Mouse (Mus musculus) megakaryocyte, adult 5-6 weeks (primary cell): ENCODE results near the gene Ube2t. TPM values are rescaled to one million over a fixed set of nuclear protein-coding genes. Genes with fewer than 3 reads are reported as not detected.

Experiments
- ATAC-seq: 2 replicates; pipeline ENCODE4 v1.8.0; 2016; ENCODE audit warnings: mild to moderate bottlenecking, inconsistent platforms; ENCODE audit not compliant: poor library complexity, severe bottlenecking
- total RNA-seq, 2 experiments: library from RNA; stranded (forward) in 1 of 2; stranded (reverse) in 1 of 2; fragments of 153-499, 151-499 nt in 1 of 2; fragments of 221-1000, 200-1000 nt in 1 of 2; gene quantifications; 2 replicates each; pipeline versions ENCODE4 v1.2.3 to v1.2.4; 2015 to 2017

Gene Ube2t
- total RNA-seq (2015) (49.0 and 58.0 TPM in 2 replicates), total RNA-seq (2017) (15.6 and 16.3 TPM in 2 replicates)

DNA sequence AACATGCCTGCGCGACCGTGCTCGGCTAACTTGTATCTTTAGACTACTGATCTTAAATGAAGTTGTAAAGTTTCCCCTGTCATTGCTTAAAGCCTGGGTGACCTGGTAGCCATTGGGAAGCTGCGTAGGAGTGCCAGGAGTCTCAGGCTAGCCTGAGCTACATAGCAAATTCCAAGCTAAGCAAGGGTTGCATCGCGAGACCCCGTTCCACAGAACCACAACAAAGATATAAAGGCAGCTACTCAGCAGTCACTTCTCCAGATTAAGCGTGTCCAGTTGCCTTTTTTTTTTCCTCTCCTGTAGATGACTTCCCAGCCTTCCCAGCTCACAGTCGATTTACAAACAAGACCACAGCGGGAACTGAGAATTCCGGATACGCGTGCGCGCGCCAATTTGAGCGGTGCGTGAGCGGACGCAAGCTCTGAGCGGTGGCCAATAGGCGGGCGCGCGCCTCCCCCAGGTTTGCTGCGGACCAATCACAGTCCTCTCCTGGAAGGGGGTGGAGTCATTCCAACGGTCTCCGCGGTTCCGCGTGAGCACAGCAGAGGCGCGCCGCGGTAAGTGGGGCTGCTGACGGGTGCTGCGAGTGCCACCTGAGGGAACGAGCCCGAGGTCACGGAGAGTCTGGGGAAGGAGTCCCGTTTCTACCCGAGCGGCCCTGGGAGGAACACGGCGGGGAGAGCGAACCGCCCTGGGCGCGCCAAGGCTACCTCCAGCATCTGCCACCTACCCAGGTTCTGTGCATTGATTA is at the start of gene Ube2t:
Gene Ube2t (plus strand): TSS at position 513 of the 751 bp plus-strand sequence.
- peak; percentile 99 for ATAC-seq

DNA sequence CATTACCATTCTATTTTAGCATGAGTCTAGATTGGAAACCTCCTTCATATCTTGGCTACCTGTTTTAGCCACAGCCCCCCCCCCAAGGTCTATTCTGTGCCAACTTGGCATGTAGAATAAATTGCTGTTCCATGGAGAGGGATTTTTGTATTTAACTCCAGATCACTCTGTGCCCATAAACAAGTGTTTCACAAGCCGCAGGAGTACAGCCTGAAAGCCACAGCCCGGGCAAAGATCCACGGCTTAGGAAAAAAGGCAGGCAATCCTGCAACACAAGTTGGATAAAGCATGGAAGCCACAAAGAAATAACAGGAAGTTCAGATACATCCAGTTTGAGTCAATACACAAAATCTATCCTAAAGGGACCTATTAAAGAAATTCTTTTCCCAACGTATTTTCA is 48.8 kb upstream of the Ube2t start:
- ATAC-seq, result no peak

DNA sequence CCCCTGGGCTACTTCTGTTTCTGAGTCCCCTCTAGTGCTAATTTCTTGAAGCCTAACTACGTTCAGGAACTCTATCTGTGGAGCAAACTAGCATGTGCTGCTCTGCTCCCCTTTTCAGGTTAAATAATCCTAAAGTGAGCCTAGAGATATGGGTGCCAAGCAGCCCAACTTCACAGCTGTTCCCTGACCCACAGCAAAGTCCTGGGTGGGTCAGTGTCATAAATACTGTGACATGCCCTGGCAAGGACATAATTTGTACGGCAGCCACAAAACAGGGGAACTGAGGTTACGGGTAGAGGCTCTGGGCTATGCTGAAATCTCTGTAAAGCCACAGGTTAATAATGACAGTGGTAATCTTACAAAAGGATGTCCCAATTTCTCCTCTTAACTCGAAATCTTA is 46.9 kb upstream of the Ube2t start:
- ATAC-seq, result no peak

DNA sequence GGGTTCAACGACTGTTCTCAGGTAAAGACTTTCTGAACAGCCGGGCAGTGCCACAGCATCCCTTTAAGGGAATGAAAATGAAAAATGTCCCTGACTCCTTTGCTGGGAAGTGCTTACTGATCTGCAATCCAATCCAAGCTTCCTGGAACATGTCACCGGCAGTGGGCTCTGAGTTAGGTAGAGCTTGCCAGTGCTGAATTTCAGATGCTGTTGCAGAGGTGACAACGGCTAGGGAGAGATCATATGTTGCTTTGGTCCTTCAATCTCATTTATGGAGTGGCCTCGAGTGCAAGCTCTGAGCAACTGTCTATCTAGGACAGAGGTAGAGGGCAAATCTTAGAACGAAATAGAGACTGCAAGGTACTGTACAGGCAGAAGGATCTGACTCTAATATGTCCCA is 43.4 kb upstream of the Ube2t start:
- ATAC-seq, result no peak

DNA sequence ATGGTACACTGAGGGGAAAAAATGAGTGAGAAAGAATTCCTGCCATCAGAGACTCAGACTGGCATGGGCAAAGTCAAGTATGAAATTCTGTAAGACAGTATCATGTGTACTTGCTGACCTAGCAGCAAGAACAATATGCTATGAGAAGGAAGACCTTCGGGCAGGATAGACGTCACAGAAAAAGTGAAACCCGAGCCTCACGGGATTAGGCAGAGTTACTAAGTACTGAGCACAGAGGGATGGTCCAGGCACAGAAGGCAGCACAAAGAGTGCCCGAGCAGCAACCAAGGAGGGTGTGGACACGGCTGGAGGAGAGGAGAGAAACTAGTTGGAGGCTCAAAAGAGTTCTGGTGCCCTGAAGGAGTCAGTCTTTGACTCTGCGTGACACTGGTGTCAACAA is 29.9 kb upstream of the Ube2t start:
- no peak for ATAC-seq

DNA sequence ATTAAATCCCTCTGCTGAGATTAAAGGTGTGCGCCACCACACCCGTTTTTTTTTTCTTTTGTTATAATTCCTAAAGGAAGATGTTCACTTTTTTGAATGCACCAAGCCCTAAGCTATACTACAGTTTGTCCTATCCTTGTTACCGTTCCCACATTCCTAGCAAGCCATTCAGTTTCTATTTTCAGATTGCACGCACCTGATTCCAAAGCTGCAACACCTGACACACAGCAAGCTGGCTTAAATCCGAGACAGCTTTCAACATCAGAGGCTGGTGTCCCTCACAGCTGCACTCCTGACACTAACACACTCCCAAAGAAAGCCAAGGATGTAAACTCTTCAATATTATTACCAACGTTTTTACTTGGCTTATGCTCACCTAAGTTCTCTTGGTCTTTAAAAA is 26.0 kb upstream of the Ube2t start:
- no peak for ATAC-seq

DNA sequence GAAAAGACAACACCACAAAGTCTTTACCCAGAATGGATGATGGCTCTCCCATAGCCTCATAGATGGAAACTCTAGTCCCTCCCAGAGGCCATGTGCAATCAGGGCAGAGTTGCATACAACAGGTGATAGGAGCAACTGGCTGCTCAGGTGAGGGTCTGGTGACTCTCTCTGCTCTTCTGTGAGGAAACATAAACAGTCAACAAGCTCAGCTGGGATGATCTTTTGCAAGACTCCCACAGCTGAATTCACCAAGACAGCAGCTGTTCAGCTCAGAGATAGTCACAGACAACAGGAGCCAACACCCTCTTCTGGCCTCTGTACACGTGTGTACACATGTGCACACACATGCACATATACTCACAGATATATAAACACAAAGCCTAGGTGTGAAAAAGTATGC is 24.1 kb upstream of the Ube2t start:
- no peak for ATAC-seq

DNA sequence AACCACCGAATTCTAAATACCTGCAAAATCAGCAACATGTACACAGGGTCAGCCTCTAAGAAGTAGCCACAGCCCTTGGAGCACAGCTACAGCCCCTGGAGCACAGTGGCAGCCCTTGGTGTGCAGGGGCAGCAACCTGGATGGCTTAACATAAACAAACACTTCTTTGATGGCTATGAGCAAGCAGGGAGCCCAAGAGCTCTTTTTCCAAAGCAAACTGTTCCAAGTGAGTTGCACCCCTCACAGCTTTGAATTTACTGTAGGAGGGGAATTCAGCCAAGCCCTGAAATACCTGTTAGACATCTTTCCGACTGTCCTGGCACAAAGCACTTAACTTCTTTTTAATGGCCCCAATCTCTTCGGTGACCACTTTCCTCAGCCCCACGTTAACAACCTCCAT is 21.5 kb upstream of the Ube2t start:
- no peak for ATAC-seq

DNA sequence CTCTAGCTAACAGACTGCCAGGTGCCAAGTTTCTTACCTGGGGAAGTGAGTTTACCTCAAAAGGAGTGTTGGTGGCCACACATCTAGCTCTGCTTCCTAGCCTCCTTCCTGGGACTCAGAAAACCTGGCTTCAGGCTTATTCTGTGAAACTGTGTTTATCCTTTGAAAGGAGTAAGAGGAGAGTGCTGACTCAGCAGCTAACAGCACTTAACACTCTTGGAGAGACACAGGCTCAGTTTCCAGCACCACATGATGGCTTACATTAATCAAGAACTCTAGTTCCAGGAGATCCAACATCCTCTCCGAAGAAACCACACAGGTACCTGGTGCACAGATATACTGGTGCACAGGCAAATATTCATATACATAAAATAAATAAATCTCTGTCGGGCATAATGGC is 19.5 kb upstream of the Ube2t start:
- ATAC-seq, result no peak

DNA sequence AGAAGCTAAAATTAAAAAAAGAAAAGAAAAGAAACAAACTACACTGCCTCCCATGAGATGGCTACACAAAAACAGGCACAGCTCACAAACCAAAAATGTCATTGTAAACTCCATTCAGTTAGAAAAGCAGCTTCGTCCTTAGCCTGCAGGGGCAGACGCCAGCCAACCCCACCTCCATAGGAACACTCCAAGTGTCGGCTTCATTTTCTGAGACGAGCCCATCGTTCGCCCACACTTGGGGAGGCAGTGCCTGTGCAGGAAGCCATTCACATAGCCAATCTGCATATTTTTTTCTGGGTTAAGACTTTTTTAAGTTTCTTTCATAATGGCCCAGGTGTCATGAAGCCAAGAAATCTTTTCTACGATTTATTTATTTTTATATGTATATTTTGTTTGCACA is 14.8 kb upstream of the Ube2t start:
- no peak for ATAC-seq

DNA sequence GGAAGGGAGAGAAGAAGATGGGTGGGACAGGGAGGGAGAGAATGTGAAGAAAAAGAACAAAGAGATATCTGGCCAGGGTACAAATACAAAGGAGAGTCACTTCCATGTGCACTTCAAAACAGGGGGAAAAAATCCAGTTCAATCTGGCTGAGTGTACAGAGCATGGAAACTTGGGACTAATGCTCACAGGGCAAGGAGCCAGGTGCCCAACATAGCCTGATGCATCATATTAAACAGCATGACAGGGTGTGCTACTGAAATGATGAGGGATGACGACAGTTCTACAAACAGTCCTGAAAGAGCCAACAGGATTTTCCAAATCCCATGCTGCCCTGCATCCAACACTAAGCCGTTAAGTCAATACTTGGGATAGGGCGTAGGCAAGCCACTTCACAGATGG is 12.4 kb upstream of the Ube2t start:
- no peak for ATAC-seq

DNA sequence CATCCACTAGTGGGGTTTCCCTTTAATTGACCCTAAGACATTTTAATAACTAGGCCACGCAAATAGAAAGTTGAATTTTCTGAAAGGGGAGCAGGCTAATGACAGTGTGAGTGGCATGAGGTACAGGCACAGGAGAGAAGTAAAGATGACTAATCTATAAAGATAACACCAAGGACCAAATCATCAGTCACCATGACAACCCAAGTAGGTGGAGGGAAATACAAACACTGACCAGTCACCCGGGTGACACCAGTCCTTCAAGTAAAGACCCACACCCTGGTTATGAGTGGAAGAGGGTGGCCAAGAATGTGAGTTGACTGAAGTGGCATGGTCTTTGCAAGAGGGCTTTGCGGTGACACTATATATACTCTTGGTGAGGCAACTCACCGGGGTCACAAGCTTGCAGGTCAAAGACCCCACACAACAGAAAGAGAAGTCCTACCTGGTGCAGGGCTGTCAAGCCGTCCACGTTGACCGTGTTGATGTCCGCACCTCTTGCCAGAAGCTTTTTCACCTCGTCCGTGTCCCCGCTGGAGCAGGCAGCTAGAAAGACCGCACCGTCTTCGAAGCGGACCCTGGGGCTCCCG is 7.2 kb upstream of the Ube2t start:
- 0 out of 2 replicates have a peak, but pooled peaks have one; percentile 4 for ATAC-seq

DNA sequence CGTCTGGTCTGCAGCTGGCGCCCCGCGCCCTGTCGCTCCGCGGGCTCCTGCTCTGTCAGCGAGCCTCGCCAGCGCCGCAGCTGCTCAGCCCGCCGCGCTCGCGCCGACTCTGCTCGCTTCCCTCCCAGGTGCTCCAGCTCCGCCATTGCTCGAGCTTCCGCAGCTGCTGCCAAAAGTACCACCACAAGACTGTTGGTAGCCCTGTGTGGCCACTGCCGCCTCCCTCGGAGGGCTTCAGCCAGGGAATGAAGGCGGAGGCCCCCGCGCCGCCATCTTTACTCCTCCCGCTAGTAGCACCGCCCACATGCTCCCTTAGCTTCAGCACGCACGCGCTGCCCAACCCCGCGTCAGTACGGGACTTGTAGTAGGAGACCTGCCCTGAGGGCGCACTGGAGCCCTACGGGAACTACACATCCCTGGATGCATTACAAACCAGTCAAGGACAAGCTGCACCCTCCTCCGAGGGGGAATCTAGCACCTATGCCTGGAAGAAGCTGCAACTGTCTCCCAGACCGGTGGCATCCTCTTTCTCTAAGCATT is 6.7 kb upstream of the Ube2t start, which contains the start of gene Ppp1r12b:
Gene Ppp1r12b (minus strand): TSS at position 306 of the 540 bp plus-strand sequence.
- ATAC-seq, result peak; percentile 99

DNA sequence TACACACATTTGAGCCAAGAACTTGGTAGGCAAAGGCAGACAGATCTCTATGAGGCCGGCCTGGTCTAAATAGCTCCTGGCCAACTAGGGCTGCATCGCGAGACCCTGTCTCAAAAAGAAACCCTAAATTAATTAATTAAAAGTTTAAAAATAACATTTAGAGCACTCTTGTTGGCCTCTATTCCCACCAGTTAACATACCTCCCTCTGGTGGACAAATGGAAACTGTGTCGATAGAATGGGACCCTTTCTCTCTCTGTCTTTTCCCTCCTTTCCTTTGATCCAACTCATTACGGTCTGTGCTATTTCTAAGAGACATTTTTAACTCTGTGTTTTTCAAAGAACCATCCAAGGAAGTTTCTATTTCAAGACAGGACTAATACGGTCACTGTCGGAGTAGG is 1.7 kb upstream of the Ube2t start:
- no peak for ATAC-seq

DNA sequence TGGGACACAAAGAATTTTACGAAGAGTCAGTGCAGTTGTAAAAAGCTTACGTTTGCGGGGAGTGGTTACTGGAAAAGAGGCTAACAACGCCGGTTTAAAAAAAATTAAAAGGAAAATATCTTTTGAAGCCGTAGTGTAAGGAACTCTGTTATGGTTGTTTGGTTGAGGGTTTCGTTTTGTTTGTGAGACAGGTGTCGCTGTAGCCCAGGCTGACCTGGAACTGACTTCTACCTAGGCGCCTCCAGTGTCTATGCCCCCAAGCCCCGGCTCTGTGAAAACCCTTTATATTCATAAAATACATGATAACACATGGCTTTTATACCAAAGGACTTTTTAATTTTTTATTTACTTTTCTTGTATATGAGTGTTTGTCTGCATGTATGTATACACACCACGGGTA is 456 bp downstream of the Ube2t start:
- peak; percentile 44; the same call in 1 of the 2 replicates for ATAC-seq

DNA sequence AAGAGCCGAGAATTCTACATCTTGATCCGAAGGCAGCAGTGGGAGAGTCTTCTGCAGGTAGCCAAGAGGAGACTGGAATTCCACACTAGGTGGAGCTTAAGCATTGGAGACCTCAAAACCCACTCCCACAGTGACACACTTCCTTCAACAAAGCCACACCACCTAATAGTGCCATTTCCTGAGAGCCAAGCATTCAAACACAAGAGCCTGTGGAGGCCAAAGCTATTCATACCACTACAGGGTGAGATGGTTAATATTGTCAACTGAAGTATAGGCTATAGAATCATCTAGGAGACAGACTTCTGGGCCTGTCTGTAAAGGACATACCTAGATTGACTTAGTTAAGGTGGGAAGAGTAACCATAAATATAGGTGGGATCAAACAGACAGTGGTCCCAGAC is 3.1 kb downstream of the Ube2t start:
- ATAC-seq, result no peak

DNA sequence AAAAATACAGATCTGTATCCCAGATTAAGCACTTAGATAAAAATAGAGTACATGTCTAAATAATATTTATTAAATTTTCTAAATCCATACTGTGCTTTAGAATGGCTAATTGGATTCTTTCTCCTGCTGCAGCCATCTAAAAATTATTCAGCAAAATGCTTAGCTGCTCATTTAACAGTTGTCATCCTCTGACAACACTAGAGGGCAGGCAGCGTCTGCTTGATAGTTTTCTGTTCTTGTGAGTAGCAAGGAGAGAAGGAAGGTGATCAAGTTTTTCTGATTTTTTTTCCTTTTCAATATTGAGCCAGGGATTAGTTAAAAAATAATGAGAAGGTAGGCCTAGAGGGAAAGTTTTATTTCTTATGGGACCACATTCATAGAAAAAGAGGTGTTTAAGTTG is 10.6 kb downstream of the Ube2t start:
- no peak for ATAC-seq

DNA sequence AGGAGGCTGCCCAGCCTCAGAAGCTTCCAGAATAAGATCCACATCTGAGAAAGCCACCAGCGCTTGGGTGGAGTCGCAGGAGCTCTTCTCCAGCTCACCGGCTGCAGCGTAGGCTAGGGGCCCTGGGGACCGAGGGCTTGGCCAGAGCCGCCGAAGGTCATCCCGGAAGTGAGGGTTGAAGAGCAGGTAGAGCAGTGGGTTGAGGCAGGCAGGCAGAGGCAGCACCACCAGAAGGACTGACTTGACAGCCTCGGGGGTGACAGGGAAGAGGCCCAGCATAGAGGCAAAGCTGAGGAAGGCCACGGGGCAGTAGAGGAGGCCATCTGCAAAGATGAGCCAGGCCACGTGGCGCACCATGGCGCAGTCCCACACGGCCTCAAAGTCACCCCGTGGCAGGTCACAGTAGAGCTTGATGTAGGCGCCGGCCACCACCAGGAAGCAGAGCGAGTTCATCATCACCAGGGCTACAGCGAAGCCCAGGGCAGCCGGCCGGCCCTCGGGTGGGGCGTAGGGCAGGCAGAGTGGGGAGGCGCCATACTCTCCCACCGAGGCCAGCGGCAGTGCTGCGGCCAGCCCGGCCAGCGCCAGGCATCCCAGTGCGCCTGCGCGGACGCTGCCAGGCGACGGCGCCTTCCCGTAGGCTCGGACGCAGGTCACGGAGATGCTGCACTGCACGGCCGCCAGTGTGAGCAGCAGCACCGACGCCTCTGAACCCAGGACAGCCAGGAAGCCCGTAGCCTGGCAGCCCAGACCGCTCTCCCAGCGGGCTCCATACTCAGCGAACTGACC is 25.0 kb downstream of the Ube2t start:
- peak; percentile 62 for ATAC-seq

DNA sequence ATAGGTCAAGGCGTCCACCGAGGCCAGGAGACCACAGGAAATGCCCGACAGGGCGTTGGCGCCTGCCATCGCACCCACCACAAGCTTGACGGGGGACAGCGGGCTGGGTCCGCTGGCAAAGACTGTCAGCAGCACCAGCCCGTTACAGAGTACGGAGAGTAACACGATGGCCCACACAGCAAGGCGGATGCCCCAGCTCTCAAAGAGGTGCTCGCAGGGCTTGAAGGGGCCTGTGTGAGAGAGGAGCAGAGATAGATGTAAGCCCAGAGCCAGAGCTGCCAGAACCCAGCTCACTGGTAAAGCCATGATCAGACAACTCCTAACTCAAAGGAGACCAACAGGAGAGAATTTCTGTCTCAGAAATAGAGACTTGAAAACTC is 25.6 kb downstream of the Ube2t start:
- no peak for ATAC-seq

DNA sequence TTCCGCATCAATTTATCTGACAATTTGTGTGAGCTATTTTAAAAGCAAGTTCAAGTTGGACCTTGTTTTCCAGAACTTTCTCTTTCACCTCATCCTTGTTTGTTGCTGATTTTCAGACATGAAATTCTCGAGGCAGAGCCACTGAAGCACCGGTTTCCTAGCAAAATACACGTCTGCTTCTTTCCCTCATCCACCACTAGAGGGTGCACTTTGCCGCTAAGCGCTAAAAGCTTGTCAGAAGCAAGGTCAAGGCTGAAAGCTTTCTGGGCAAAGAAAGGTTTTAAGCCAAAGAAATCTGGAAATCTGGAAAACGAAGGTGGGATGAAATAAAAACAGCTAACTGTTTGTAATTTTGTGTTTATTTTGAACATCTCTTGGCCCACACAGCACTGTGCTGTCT is 27.0 kb downstream of the Ube2t start:
- ATAC-seq, result peak; percentile 71; the same call in 1 of the 2 replicates

DNA sequence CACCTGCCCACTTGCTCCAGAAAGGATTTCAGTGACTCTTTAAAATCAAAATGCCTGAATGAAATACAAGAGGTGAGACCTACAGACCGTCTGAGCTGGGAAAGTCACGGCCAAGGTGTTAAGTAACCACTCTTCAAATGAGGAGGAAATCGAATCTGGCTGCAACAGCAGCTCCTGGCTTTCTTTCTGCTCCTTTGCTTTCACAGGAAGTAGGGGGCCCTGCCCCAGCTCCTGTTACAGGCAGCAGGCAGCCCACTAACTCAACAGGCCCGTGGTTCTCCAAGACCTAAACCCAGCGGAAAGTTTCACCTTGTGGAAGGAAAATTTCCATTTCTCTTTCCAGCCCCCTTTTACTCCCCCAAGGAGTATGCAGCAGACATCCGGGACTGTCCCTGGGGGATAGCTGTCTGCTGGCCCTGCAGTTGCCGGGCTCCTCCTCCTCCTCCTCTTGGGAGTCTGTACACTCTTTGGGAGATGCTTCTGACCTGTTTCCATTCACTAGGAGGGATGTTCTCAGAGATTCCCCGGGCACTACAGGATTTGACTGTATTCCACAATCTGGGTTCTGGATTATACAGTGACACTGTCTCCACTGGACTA is 29.8 kb downstream of the Ube2t start:
- no peak for ATAC-seq
